Mouse (Mus musculus) stomach, embryonic 16.5 days (tissue): ENCODE measurements around the gene Tacstd2. TPM values are rescaled to one million over a fixed set of nuclear protein-coding genes. Genes with fewer than 3 reads are reported as not detected.

Source experiments
- ATAC-seq: fragments of 200-750 bp; cut with Nextera tagmentation; 2 replicates; pipeline ENCODE4 v1.8.0; 2017; ENCODE audit warnings: moderate number of reproducible peaks, moderate TSS enrichment; ENCODE audit not compliant: insufficient read depth, low FRiP score
- H3K27ac ChIP-seq: fragments of 300-500 bp; sonication (generic); 2 replicates; pipeline ENCODE4 v1.5.1; 2014; ENCODE audit warnings: low read length
- H3K27me3 ChIP-seq: fragments of 300-500 bp; sonication (generic); 2 replicates; pipeline ENCODE4 v1.6.1; 2014; ENCODE audit warnings: low read length, control low read depth, mixed read lengths; ENCODE audit not compliant: control insufficient read depth, insufficient read depth
- H3K36me3 ChIP-seq: fragments of 300-500 bp; sonication (generic); 2 replicates; pipeline ENCODE4 v1.6.1; 2014; ENCODE audit warnings: low read length; ENCODE audit not compliant: control insufficient read depth, insufficient read depth
- H3K4me1 ChIP-seq: fragments of 300-500 bp; sonication (generic); 2 replicates; pipeline ENCODE4 v1.6.1; 2014; ENCODE audit warnings: low read length, control low read depth, mixed read lengths; ENCODE audit not compliant: control insufficient read depth, insufficient read depth
- H3K4me2 ChIP-seq: fragments of 300-500 bp; sonication (generic); 2 replicates; pipeline ENCODE4 v1.6.1; 2014; ENCODE audit warnings: low read depth, low read length, mixed read lengths
- H3K4me3 ChIP-seq: fragments of 300-500 bp; sonication (generic); replicated peaks from 2 replicates; pipeline ENCODE4 v1.5.1; 2014; ENCODE audit warnings: mild to moderate bottlenecking, low read length
- H3K9ac ChIP-seq: fragments of 300-500 bp; sonication (generic); 2 replicates; pipeline ENCODE4 v1.6.1; 2014; ENCODE audit warnings: low read length
- H3K9me3 ChIP-seq: fragments of 300-500 bp; sonication (generic); replicated peaks from 2 replicates; pipeline ENCODE4 v1.6.1; 2016; ENCODE audit warnings: low read length, control low read depth; ENCODE audit not compliant: control insufficient read depth
- WGBS: fragments of 180-500 bp; shearing (Covaris S2); extraction: QIAGEN DNeasy Blood & Tissue Kit; methylation state at CpG from one replicate; pipeline ENCODE4 v1.1.7; 2014; 5-methylcytosine and 5-hydroxymethylcytosine counted together
- polyA plus RNA-seq: library from polyadenylated mRNA; unstranded; fragments of >200 nt; fragmentation: Nextera tagmentation; extraction: Ambion mirVana; gene quantifications from 2 replicates; pipeline ENCODE4 v1.2.1, GENCODE M21; 2015

Tacstd2 gene
- polyA plus RNA-seq: 160 and 210 TPM in 2 replicates

DNA sequence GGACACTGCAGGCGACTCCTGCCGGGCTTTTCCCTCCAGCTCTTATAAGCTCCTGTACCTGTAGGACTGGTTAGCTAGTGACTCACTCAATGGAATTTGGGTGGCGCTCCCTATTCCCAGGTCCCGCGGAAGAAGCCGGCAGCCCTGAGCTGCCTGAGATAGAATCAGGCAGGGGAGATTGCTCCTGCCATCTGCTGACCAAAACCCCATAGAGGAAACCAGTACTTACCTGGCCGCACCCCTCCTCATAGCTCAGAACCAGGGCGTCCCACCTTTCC lies at the start of gene Tacstd2:
Tacstd2 (minus strand) TSS at position 20 of the 278 bp plus-strand sequence.
- H3K27ac ChIP-seq: peak within 1 kb of the TSS; percentile 72
- peak within 1 kb of the TSS; percentile 53 for H3K4me3 ChIP-seq
- H3K9ac ChIP-seq: peak within 1 kb of the TSS; percentile 68
- H3K4me2 ChIP-seq: peak within 1 kb of the TSS; percentile 68
- 0 out of 2 replicates have a peak, but pooled peaks cover 4% of the 10 kb centered on the region for H3K4me1 ChIP-seq
- peaks cover 49% of the 10 kb centered on the region for H3K27me3 ChIP-seq
- ATAC-seq: peak; percentile 77
- H3K36me3 ChIP-seq: no peaks in the 10 kb centered on the region
- no peaks in the 10 kb centered on the region for H3K9me3 ChIP-seq
- 2% methylated on average over 8 of the region's 8 CpGs for WGBS

DNA sequence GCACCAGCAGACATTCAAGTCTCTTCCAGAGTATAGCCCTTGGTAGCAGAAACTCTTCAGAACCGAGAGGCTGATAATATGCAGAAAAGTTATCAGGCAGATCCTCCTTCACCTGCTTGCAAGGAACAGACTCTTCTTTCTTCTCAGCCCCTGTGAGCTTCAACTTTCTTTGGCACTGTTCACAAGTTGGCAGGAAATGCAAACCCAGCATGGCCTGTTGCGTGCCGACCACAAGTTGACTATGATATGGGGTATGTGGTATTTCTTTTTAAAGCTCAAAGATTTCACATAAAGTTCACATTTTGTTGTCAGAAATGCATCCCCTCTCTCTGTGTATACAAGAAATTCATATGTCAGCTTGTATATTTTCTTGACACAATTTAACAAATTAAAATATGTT lies 30.7 kb upstream of the Tacstd2 start:
- Histone ChIP-seq H3K4me2 (no peak overlapping the region), H3K4me1 (no peaks in the 10 kb centered on the region), H3K36me3 (no peaks in the 10 kb centered on the region), H3K9ac (no peak overlapping the region), H3K27me3 (no peaks in the 10 kb centered on the region), H3K4me3 (no peak overlapping the region), H3K27ac (no peak overlapping the region), H3K9me3 (no peaks in the 10 kb centered on the region)
- 78% methylated on average over 3 of the region's 3 CpGs for WGBS
- no peak for ATAC-seq

DNA sequence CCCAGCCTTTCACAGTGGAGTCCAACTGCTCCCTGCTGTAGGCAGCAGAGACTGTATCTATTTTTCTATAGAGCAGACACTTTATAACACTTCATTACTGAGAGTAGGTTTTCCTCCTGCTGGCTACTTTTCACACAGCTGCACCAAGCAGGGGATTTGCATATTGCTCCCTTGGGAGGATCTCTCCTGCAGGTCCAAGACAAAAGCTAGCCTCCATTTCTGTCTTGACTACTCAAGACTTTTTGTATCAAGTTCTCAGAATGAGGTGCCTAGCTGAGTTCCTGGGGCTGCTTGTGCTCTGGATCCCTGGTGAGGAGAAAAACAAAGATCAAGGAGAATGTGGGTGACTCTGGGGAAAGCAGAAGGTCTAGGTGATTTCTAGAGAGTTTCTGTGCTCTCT lies 19.8 kb upstream of the Tacstd2 start:
- ATAC-seq: no peak
- Histone ChIP-seq H3K27me3 (no peaks in the 10 kb centered on the region), H3K27ac (no peak overlapping the region), H3K4me2 (no peak overlapping the region), H3K4me3 (no peak overlapping the region), H3K36me3 (no peaks in the 10 kb centered on the region), H3K4me1 (no peaks in the 10 kb centered on the region), H3K9me3 (no peaks in the 10 kb centered on the region), H3K9ac (no peak overlapping the region)

GRCm38 (mm10) chr6:67549550-67549949 lies 14.0 kb upstream of the Tacstd2 start:
- no peaks in the 10 kb centered on the region for H3K36me3 ChIP-seq
- H3K27me3 ChIP-seq: no peaks in the 10 kb centered on the region
- no peaks in the 10 kb centered on the region for H3K9me3 ChIP-seq
- no peaks in the 10 kb centered on the region for H3K4me1 ChIP-seq
- no peak overlapping the region for H3K4me2 ChIP-seq
- 5% methylated on average over 1 of the region's 1 CpGs for WGBS
- H3K9ac ChIP-seq: no peak overlapping the region
- no peak overlapping the region for H3K4me3 ChIP-seq
- no peak overlapping the region for H3K27ac ChIP-seq
- ATAC-seq: no peak

- Histone ChIP-seq H3K36me3 (no peaks in the 10 kb centered on the region), H3K9me3 (no peaks in the 10 kb centered on the region), H3K27me3 (peaks cover 49% of the 10 kb centered on the region), H3K27ac (peak overlapping the region; percentile 72), H3K4me1 (0 out of 2 replicates have a peak, but pooled peaks cover 4% of the 10 kb centered on the region), H3K4me2 (peak overlapping the region; percentile 68), H3K9ac (peak overlapping the region; percentile 68), H3K4me3 (peak overlapping the region; percentile 53)
- ATAC-seq: 0 out of 2 replicates have a peak, but pooled peaks have one; percentile 16
- WGBS: 1% methylated on average over 62 of the region's 62 CpGs
Observed at GRCm38 (mm10) chr6:67535005-67535776, 405 bp downstream of the Tacstd2 start.

- 11% methylated on average over 31 of the region's 31 CpGs for WGBS
- H3K9me3 ChIP-seq: no peaks in the 10 kb centered on the region
- ATAC-seq: no peak
- no peaks in the 10 kb centered on the region for H3K36me3 ChIP-seq
- H3K9ac ChIP-seq: peak overlapping the region; percentile 68
- peaks cover 49% of the 10 kb centered on the region for H3K27me3 ChIP-seq
- H3K4me1 ChIP-seq: 0 out of 2 replicates have a peak, but pooled peaks cover 4% of the 10 kb centered on the region
- peak overlapping the region; percentile 68 for H3K4me2 ChIP-seq
- H3K27ac ChIP-seq: peak overlapping the region; percentile 72; the same call in 1 of the 2 replicates
- peak overlapping the region; percentile 53 for H3K4me3 ChIP-seq
Observed at GRCm38 (mm10) chr6:67534191-67535004, 1.2 kb downstream of the Tacstd2 start.

DNA sequence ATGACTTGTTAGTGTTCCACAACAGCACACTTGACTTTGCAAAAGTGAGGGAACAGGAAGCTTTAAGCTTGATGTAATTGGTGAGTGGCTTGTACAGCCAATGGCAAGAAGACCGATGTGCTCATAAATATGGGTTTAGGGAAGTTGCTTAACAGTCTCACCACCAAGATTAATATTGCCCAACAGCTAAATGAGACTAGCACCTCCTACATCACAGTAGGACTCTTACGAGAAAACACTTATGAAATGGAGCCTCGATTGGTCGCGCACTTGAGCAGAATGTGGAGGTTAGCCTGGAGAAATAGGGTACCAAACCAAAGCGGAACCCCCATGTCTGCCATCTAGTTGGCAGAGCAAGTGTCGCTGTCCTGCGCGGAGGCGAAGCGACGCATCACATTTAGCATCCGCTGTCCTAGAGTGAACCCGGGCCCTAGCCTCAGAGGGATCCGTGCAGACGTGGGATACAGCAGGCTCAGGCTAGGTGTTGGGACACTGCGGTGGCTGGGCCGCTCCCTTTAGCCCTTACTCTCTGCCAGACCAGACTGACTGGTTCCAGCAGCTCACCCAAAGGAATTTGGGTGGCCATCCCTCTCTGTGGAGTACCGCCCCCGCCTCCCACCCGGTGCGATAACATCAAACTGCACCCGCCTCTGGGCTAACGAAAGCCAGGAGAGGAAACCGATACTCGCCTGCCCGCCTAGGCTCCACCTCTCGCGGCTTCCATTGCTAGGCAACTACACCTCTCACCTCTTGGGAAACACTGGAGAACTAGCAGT lies 2.7 kb downstream of the Tacstd2 start:
- 8% methylated on average over 29 of the region's 29 CpGs for WGBS
- Histone ChIP-seq H3K9ac (peak overlapping the region; percentile 8; the same call in 1 of the 2 replicates), H3K27ac (peak overlapping the region; percentile 89), H3K4me3 (peak overlapping the region; percentile 27), H3K9me3 (no peaks in the 10 kb centered on the region), H3K4me2 (peak overlapping the region; percentile 43), H3K4me1 (0 out of 2 replicates have a peak, but pooled peaks cover 4% of the 10 kb centered on the region), H3K27me3 (peaks cover 49% of the 10 kb centered on the region), H3K36me3 (no peaks in the 10 kb centered on the region)
- ATAC-seq: peak; percentile 82; the same call in 1 of the 2 replicates

DNA sequence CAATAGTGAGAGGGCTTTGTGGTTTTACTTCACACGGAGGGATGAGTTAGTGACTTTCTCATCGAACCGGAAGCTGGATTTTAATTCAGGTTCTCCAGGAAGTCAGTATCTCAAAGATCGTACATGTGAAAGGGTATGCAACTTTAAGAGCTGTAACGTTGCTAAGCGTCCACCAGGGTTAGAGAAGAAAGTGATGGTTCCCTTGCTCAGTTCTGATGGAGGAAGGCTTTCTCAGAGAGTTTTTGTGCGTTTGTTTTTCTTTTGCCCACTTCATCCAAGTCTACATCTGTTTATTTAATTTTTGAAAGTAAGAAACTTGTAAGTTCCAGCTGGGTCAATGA lies 3.8 kb downstream of the Tacstd2 start:
- peaks cover 45% of the 10 kb centered on the region for H3K27me3 ChIP-seq

More for the DNA sequence above, 3.8 kb downstream of the Tacstd2 start:
- Histone ChIP-seq H3K4me3 (no peak overlapping the region), H3K9ac (no peak overlapping the region), H3K4me1 (0 out of 2 replicates have a peak, but pooled peaks cover 4% of the 10 kb centered on the region), H3K27ac (peak overlapping the region; percentile 89), H3K4me2 (no peak overlapping the region), H3K9me3 (no peaks in the 10 kb centered on the region), H3K36me3 (no peaks in the 10 kb centered on the region)
- 62% methylated on average over 7 of the region's 7 CpGs for whole genome bisulfite sequencing
- ATAC-seq: no peak
